Mouse (Mus musculus) Patski (cell line): ENCODE data around the gene Thada. TPM values are rescaled to one million over a fixed set of nuclear protein-coding genes. Genes with fewer than 3 reads are reported as not detected.
"Not testable (repeated sequence)": the region's sequence is repeated elsewhere in the genome, so short reads cannot be mapped to it uniquely, and the experiment has no call there.

ENCODE experiments used
- ATAC-seq: fragments of 100-300 bp; one replicate; pipeline ENCODE4 v1.8.0; 2021
- CTCF ChIA-PET: fragments of 350-600 bp; sonication (Branson Sonifier 250); formaldehyde crosslinking; loops from one replicate; lab custom pipeline; 2022; ENCODE audit warnings: inconsistent platforms; lab: Charles Lee
- POLR2A ChIA-PET: fragments of 350-600 bp; sonication (Branson Sonifier 250); formaldehyde crosslinking; loops from one replicate; lab custom pipeline; 2022; ENCODE audit warnings: antibody characterized with exemption, inconsistent platforms; lab: Charles Lee
- DNase-seq: peaks from one replicate; pipeline ENCODE4 v3.0.0-alpha.2; 2011; ENCODE audit warnings: low read depth, low spot score
- H3K27me3 ChIP-seq: fragments of 371-371 bp; one replicate; pipeline ENCODE4 v1.5.1; 2021
- CTCF ChIP-seq: fragments of 100-300 bp; IDR thresholded peaks from one replicate; pipeline ENCODE4 v1.5.1; 2021
- in situ Hi-C: fragments of 300-500 bp; cut with MboI; formaldehyde crosslinking; loops from 3 replicates; pipeline ENCODE4 v1.11.1; 2018; ENCODE audit warnings: low pct_unique_long_range_greater_than_20kb, mixed read lengths
- polyA plus RNA-seq: library from polyadenylated mRNA; unstranded; gene quantifications from one replicate; pipeline ENCODE4 v1.2.3, GENCODE M21; 2021

The Thada gene
- polyA plus RNA-seq, 1 experiment from 2014 or later = 16.3 TPM

GRCm38 (mm10) chr17:84195003-84195395 lies 271.0 kb downstream of the Thada start:
- in situ Hi-C loops = loop anchor here (5.0 kb wide), 5 partner anchors 168 to 323 kb away; no protein-coding TSS in a partner anchor
- ChIA-PET POLR2A (no interaction called here), CTCF (interaction anchor here (1.1 to 2.2 kb wide), 6 partner anchors 21 to 291 kb away, joined by 3 to 9 read pairs (median 4); no protein-coding TSS in a partner anchor)
- TF ChIP-seq CTCF = no peak
- DNase-seq (no peak), ATAC-seq (no peak)
- H3K27me3 ChIP-seq = no peaks in the 10 kb centered on the region

GRCm38 (mm10) chr17:84194282-84195002 lies 271.6 kb downstream of the Thada start:
- ChIA-PET POLR2A (no interaction called here), CTCF (interaction anchor here (1.0 to 2.2 kb wide), 6 partner anchors 9 to 291 kb away, joined by 3 to 9 read pairs (median 3); no protein-coding TSS in a partner anchor)
- H3K27me3 ChIP-seq = no peaks in the 10 kb centered on the region
- ATAC-seq (no peak), DNase-seq (no peak)
- no peak for TF ChIP-seq CTCF
- in situ Hi-C loops = loop anchor here (5.0 kb wide), 5 partner anchors 167 to 322 kb away; no protein-coding TSS in a partner anchor

- H3K27me3 ChIP-seq = no peaks in the 10 kb centered on the region
- in situ Hi-C loops = no loop called here
- TF ChIP-seq CTCF = no peak
- DNase-seq (no peak), ATAC-seq (no peak)
- ChIA-PET POLR2A (no interaction called here), CTCF (interaction anchor here (1.0 to 2.2 kb wide), 3 partner anchors 10 to 220 kb away, joined by 3 to 9 read pairs (median 3); no protein-coding TSS in a partner anchor)
These were observed 272.6 kb downstream of the Thada start for GRCm38 (mm10) chr17:84193411-84193810.

GRCm38 (mm10) chr17:84191946-84192345 lies 274.1 kb downstream of the Thada start:
- in situ Hi-C loops = no loop called here
- no peak for TF ChIP-seq CTCF
- CTCF ChIA-PET = interaction anchor here (1.2 to 3.8 kb wide), 8 partner anchors 9 to 297 kb away, joined by 3 to 18 read pairs (median 5); no protein-coding TSS in a partner anchor
- no peak for ATAC-seq
- DNase-seq = no peak
- H3K27me3 ChIP-seq = no peaks in the 10 kb centered on the region
- POLR2A ChIA-PET = no interaction called here

- ChIA-PET POLR2A (interaction anchor here (0.6 to 0.7 kb wide), 2 partner anchors 60 to 115 kb away, joined by 3 read pairs; no protein-coding TSS in a partner anchor), CTCF (interaction anchor here (1.0 to 3.8 kb wide), 15 partner anchors 9 to 295 kb away, joined by 3 to 18 read pairs (median 4); no protein-coding TSS in a partner anchor)
- no peak for TF ChIP-seq CTCF
- peak; percentile 33 for DNase-seq
- in situ Hi-C loops = no loop called here
- no peaks in the 10 kb centered on the region for H3K27me3 ChIP-seq
- ATAC-seq = no peak
These were observed 275.1 kb downstream of the Thada start for GRCm38 (mm10) chr17:84190885-84191284.

- in situ Hi-C loops = no loop called here
- no peak for TF ChIP-seq CTCF
- ATAC-seq = no peak
- POLR2A ChIA-PET = interaction anchor here (0.6 to 2.1 kb wide), 4 partner anchors 74 to 295 kb away, joined by 3 to 20 read pairs (median 6); no protein-coding TSS in a partner anchor
- DNase-seq = no peak
- no peaks in the 10 kb centered on the region for H3K27me3 ChIP-seq
- CTCF ChIA-PET = interaction anchor here (0.8 to 3.8 kb wide), 11 partner anchors 53 to 286 kb away, joined by 3 to 18 read pairs (median 4); no protein-coding TSS in a partner anchor
These were observed 276.7 kb downstream of the Thada start for GRCm38 (mm10) chr17:84189127-84189854.

- TF ChIP-seq CTCF = no peak
- ChIA-PET POLR2A (interaction anchor here (1.0 to 2.1 kb wide), 4 partner anchors 43 to 286 kb away, joined by 3 to 20 read pairs (median 6); no protein-coding TSS in a partner anchor), CTCF (interaction anchor here (0.8 to 3.7 kb wide), 9 partner anchors 53 to 233 kb away, joined by 3 to 18 read pairs (median 3); no protein-coding TSS in a partner anchor)
- peak; percentile 34 for ATAC-seq
- in situ Hi-C loops = no loop called here
- no peaks in the 10 kb centered on the region for H3K27me3 ChIP-seq
- peak; percentile 53 for DNase-seq
These were observed 277.5 kb downstream of the Thada start for GRCm38 (mm10) chr17:84188374-84188961.

GRCm38 (mm10) chr17:84187727-84188373 lies 278.2 kb downstream of the Thada start, which contains the start of gene Zfp36l2:
Zfp36l2 (minus strand) TSS chr17:84187947.
- ChIA-PET POLR2A (interaction anchor here (1.0 to 2.1 kb wide), 5 partner anchors 42 to 285 kb away, joined by 3 to 20 read pairs (median 5); no protein-coding TSS in a partner anchor), CTCF (interaction anchor here (0.8 to 3.6 kb wide), 3 partner anchors 74 to 182 kb away, joined by 3 to 14 read pairs (median 3); no protein-coding TSS in a partner anchor)
- ATAC-seq (peak; percentile 71), DNase-seq (peak; percentile 50)
- no peaks in the 10 kb centered on the region for H3K27me3 ChIP-seq
- in situ Hi-C loops = no loop called here
- TF ChIP-seq CTCF = no peak

- DNase-seq, in situ Hi-C loops, H3K27me3 ChIP-seq: not testable (repeated sequence)
- POLR2A ChIA-PET = interaction anchor here (1.0 to 3.0 kb wide), 5 partner anchors 41 to 159 kb away, joined by 3 to 20 read pairs (median 5); no protein-coding TSS in a partner anchor
- peak; percentile 37 for ATAC-seq
- CTCF ChIA-PET = interaction anchor here (0.8 to 1.6 kb wide), 4 partner anchors 69 to 183 kb away, joined by 3 to 8 read pairs (median 3); no protein-coding TSS in a partner anchor
These were observed 278.7 kb downstream of the Thada start for GRCm38 (mm10) chr17:84187264-84187663.
